Mouse (Mus musculus): ENCODE data around the gene Gm36028.

Gene Gm36028

DNA sequence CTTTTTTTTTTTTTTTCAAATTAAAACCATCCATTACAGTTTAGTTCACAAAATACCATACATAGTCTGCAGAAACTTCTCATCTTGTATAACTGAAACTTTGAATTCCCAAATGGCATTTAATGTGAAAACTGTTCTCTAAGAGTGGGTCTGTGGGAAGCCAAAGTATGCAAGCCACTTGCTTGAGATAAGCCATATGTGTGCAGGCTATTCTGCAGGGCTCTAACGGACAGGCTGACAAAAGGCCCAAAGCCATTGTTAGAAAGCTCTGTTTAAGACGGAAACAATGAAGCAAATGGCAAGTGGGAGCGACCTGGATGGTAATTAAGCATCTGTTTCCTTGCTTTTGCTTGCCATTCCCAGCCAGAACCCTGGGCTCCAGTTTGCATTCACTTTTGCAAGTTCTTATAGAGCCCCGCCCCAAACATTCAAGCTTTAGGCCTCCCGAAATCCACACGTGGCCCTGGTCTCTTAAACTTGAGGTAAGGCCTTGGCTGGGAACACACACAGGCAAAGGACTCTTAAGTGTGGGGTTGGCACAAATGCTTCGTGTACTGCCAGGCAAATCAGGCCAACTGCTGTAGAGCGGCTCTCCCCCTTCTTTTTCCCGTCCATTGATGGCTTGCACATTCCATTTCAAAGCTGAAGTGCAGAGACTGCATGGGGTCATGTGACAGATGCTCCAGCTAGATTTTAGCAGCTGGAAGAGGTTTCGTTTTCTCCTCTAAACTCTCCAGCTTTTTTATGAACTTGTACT lies 51.9 kb downstream of the Gm36028 start:
- no peak for DNase-seq (ENCODE audit: low spot score)

DNA sequence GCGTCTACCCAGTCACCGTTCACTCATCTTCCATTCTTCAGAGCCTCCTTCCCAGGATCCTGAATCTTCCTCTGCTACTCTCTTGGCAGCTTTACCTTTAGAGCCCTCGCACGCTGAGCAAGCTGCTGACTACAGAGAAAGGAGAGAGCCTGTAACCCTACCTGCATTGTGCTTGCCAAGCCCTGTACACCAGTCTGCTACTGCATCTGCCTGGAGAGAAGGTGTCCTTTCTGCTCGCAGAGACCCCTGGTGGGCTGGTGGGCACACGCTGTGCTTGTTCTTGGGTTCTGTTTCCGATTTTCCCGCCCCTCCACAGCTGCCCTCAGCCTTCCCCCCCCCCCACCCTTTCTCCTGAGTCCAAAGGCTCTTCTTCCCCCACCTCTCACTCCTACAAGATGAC lies 53.7 kb downstream of the Gm36028 start:
- DNase-seq (ENCODE audit: low spot score): no peak

DNA sequence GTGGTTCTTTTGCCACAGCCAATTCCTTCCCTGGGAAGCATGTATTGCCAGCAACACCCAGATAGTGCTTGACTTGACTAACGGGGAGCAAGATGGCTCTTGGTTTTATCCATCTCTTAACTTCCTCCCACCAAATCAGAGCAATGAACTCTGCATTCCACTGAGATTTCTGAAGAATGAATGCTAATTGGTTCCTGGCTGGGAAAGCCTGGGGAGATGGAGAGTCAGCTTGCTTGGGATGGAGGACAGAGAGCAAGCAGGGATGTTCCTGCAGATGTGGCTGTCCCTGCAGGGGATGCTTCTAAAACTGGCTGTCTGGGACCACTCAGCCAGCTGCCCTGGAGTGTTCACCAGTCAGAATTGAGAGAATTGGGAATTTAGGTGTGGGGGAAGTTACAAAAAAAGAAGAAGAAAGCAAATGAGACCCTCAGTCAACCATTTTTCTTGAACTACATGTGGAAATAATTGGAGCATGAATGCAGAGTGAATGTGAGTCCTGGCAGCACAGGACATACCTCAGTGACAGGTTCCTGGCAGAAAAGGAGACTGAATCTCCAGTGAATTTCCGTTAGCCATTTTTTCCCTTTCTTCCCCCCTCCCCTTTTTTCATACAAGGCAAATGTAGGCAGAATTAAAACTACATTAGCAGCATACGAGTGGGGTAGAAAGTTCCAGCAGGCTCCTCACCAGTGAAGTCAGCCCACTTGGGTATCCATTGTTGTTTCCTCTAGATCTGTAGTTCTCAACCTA lies 55.0 kb downstream of the Gm36028 start:
- DNase-seq (ENCODE audit: low spot score): no peak

DNA sequence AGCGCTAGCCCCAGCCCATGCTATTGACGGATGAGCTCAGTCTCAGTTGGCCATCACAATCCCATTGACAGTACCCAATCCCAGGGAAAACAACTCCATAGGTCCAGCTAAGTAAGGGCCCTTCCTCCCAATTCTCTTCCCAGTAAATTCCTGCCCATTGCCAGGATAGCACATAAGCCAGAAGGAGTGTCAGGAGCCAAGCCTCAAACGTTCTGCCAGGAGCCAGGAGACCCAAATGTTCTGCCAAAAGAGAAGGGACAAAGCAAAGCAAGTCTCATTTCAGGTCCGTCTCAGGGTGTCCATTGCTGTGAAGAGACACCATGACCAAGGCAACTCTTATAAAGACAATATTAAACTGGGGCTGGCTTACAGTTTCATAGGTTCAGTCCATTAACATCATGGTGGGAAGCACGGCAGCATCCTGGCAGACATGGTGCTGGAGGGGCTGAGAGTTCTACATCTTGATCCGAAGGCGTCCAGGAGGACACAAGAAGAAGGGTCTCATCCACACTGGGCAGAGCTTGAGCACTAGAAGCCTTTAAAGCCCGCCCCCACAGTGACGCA lies 57.5 kb downstream of the Gm36028 start:
- no peak for DNase-seq (ENCODE audit: low spot score)

DNA sequence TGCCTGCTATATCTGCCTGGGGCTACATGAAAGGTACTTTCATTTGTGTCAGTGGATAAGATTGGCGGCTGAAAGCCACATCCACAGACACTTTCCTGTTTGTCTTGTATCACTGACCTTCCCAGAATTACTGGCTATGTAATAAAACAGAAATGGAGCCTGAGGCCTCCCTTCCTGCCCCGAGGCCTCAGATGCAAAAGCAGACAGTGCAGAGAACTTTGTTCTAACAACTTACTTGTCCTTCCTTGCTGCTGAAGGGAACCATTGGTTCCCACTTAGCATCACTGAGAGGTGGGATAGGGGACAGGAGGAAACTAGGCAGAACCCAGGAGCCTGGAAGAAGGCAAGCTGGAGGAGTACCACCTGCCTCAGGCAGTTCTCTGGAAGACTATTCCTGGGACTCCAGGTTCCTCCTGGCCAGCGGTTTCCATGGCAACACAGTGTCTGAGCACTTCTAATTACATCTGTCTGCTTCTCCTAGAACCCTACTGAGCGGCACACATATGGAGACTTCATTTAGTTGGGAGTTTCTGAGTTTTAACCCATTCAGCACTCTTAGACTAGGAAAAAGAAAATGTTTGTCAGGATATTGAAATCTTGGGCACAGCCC lies 58.2 kb downstream of the Gm36028 start:
- no peak for DNase-seq (ENCODE audit: low spot score)

DNA sequence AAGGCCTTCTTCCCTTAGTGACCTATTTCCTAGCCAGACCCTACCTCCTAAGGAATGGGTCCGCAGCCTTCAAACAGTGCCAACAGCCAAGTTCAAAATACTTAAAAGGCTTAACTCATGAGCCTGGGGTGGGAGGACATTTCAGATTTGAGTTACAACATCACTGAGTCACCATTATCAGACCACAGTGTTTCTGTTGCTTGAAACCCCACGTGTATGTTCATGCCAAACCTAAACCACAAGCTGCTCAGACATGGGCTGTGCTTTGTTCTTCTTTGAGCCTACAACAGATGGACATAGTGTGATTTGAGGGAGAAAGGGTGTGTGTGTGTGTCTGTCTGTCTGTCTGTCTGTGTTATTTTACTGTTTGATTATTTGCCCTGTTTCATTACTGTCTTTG lies 59.8 kb downstream of the Gm36028 start:
- no peak for DNase-seq (ENCODE audit: low spot score)

All from urinary bladder, postnatal 10 days (tissue).